Mouse (Mus musculus) thymus, postnatal 14 days (tissue): Measurements from ENCODE around the gene Pdia4.
"Not testable (repeated sequence)": the region's sequence is repeated elsewhere in the genome, so short reads cannot be mapped to it uniquely, and the experiment has no call there.

ENCODE experiments used
- DNase-seq: peaks from one replicate; pipeline ENCODE4 v3.0.0; 2021

The Pdia4 gene

DNA sequence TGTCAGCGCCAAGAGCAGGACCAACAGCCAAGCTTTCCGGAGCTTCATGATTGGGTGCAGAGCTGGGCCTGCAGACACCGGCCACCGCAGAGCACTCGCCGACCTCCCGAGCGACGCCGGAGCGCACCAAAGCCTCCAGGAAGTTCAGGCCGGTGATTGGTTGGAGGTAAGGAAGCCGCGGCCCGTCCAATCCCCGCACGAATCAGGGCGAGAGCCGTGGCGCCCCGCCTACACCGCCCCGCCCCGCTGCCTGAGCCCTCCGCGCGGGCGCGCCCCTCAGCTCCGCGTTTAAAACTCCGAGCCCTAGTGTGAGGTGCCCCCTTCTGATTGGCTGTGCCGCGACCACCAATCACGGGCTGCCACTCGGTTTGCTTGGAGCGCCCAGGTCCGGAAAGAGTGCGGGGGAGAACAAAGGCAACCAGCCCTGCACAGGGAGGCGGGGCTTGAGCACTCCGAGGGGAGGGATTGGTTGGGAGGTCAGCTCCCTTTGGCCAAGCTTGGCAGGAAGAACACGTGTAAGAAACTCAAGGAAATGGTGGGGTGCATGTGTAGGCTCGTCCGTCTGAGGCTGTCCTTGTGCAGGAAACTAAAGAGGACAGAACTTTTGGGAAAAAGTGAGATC, at the start of gene Pdia4:
Pdia4 (minus strand) TSS at position 174 of the 622 bp plus-strand sequence.
- DNase-seq: peak; percentile 99

DNA sequence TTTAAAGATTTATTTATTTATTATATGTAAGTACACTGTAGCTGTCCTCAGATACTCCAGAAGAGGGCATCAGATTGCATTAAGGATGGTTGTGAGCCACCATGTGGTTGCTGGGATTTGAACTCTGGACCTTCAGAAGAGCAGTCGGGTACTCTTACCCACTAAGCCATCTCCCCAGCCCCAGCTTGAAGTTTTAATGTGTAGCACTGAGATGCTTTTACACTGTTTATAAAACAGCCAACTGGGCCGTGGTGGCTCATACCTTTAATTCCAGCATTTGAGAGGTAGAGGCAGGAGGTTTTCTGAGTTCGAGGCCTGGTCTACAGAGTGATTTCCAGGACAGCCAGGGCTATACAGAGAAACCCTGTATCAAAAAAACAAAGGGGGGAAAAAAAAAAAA, 44.5 kb upstream of the Pdia4 start:
- DNase-seq: not testable (repeated sequence)

DNA sequence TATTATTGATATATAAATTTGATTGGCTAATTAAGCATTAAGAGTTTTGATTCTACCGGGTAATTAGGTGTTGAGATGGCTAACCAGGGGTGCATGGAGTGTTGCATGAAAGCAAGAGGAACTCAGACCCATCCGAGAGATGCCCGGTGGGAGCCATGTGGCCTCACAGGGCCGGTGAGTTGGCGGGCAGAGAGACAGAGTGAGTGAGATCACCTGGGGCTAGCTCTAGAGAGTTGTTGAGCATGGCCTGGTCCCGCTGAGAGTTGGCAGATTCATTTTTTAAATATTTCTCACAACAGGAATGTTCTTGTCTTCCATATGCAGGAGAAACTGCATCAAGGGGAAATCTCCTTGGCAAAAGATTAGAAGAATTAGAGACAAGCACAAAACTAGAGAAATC, 44.0 kb upstream of the Pdia4 start:
- DNase-seq: no peak

DNA sequence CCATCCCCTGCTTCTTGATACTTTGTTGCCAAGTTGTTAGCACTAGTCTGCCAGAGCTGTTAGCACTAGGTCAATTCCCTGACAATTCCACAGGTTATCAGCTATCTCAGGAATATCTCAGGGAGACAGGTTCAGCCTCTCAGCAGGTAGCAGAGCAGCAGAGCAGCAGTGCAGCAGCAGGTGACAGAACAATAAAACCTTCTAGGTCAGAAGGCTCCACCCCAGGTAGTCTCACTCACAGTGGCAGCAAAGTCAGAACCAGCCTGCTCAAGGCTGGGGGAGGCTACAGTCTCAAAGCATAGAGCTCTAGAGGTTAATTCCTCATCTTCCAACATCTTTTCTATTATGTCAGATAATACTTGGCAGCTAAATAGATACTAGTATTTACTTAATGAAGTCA, 32.5 kb upstream of the Pdia4 start:
- no peak for DNase-seq

- no peak for DNase-seq
Observed at GRCm38 (mm10) chr6:47842337-47842736, 29.1 kb upstream of the Pdia4 start.

GRCm38 (mm10) chr6:47841831-47842230, 28.6 kb upstream of the Pdia4 start:
- no peak for DNase-seq

- DNase-seq: no peak
Observed at GRCm38 (mm10) chr6:47841077-47841476, 27.8 kb upstream of the Pdia4 start.

- DNase-seq: no peak
Observed at GRCm38 (mm10) chr6:47837630-47838029, 24.4 kb upstream of the Pdia4 start.

DNA sequence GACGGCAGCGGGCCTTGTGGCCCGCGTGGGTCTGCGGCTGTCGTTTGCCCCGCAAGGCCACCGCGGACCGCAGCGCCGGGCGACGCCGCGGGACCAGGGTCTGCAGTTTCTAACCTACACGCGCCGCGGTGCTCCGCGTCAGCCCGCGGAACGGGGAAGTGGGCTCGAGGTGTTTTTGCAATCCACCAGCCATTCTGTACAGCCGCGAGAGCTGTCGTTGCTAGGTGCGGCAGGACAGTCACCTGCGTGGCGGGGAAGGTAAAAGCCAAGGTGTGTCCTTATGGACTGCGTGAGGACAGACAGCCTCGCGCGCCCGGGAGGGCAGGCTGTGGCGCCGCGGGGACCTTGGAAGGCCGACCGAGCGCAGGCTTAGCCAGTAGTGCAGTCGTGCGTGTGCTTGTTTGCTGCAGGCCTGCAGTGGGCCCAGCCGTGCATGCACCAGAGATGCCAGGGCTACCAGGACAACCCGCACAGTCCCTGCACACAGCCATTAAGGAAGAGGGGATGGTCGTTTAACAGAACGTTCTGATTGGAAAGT, 22.8 kb upstream of the Pdia4 start:
- DNase-seq: peak; percentile 58

DNA sequence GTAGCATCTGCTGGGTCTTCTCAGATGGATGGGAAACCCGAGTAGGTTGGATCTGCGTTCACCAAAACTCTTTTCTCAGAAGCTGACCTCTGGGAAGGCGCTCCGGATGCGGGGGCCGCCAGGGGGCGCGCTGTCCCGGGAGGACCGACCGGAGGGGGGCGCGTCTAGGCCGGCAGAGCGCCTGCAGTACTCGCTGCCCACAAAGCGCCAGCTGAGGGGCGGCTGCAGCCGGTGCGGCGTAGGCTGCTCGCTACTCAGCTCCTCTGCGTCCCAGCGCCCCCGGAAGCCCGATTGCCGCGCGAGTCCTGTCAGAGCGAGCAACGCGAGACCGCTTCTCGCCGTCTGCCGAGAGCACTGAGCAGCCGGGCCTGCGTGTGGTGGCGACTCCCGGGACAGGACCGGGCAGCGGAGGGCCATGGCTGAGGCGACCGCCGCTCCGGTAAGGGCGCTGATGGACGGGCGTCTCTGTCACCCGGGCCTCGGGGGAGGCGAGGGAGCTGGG, 22.3 kb upstream of the Pdia4 start, which contains the start of gene Zfp398:
Zfp398 (plus strand) TSS at position 180 of the 502 bp plus-strand sequence.
- peak; percentile 98 for DNase-seq

GRCm38 (mm10) chr6:47832220-47832619, 19.0 kb upstream of the Pdia4 start:
- DNase-seq: no peak

- peak; percentile 95 for DNase-seq
Observed at GRCm38 (mm10) chr6:47830104-47831078, 17.2 kb upstream of the Pdia4 start, which contains the start of gene Zfp786. Zfp786 (minus strand) TSS chr6:47830867.

DNA sequence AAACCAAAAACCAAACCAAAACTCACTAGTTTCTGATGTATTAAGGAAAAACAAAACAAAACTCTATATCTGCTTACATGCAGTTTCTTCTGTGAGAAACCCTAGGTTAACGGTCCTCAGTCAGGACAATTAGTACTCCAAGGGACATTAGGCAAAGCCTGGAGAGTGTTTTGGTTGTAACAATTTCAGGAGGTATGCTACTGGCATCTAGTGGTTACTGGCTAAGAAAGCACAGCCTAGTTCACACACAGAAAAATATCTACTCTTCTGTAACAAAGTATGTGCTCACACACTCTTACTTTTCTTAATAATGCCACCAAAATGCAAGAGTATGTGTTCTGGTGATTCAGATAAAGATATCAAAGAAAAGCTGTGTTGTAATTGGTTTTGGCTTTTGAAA, 15.7 kb upstream of the Pdia4 start:
- no peak for DNase-seq

DNA sequence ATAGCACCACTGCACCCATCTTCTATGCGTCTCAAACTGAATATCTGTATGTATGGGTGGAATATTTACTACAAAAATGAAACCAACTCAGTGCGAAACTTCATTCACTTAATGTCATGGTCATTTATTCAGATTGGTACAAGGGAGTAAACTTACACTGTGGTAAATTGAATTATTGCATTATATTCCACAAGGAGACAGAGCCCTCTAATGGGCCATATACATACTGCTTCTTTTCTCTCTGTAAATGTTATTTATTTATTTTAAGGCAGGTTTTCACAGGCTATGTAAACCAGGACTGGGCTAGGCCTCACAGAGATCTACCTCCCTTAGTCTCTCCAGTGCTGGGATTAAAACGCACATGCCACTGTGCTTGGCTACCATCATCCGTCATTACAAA, 14.2 kb upstream of the Pdia4 start:
- DNase-seq: no peak

DNA sequence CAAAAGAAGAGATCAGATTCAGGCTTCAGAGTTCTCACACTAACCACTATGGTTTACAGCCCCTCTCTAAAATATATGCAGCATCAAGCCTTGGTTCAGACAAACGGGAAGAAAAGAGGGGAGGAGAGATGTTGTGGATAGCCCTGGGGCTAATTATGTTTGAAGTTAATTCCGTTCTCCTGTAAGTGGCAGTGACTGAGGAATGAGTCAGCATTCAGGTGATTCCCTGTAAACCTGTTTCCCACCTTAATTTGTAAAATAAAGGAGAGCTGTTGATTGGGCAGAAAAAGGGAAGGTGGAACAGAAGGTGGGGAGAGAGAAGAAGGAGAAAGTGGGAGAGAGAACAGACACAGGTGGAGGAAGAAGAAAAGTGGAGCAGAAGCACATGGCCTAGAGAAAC, 11.0 kb upstream of the Pdia4 start:
- DNase-seq: no peak

DNA sequence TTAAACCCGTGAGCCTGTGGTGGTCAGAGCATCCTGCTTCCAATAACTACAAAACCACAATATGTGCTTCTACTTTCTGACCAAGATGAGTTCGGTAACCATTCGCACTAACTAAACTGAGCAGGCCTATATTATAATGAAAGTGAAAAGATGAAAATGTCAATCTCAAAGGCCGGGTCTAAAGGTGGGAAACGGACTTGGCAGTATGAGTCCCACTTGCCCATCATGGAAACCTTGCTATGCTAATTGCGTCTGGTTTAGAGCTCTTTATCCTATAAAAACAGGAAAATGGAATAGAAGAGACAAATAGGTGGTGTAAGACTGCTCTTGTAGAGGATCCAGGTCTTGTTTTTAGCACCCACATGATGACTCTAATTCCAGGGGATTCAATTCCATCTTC, 8.5 kb upstream of the Pdia4 start:
- DNase-seq: no peak

GRCm38 (mm10) chr6:47821236-47821635, 8.0 kb upstream of the Pdia4 start:
- DNase-seq: no peak

GRCm38 (mm10) chr6:47819626-47820325, 6.5 kb upstream of the Pdia4 start:
- DNase-seq: no peak

GRCm38 (mm10) chr6:47818721-47819120, 5.5 kb upstream of the Pdia4 start:
- DNase-seq: no peak

DNA sequence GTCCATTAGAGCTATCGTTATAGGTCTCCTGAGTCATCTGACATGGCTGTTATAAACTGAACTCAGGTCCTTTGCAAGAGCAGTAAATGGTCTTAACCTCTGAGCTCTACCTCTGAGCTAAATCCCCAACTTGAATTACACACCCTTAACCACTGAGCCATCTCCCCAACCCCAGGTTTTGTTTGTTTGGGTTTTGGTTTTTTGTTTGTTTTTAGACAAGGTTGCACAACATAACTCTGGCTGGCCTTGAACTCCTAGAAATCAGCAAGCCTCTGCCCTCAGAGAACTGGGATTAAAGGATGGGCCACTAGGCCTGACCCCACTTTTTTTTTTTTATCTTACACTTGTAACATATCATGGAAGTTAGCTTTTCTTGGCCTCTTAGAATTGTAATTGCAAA, 2.9 kb upstream of the Pdia4 start:
- no peak for DNase-seq

DNA sequence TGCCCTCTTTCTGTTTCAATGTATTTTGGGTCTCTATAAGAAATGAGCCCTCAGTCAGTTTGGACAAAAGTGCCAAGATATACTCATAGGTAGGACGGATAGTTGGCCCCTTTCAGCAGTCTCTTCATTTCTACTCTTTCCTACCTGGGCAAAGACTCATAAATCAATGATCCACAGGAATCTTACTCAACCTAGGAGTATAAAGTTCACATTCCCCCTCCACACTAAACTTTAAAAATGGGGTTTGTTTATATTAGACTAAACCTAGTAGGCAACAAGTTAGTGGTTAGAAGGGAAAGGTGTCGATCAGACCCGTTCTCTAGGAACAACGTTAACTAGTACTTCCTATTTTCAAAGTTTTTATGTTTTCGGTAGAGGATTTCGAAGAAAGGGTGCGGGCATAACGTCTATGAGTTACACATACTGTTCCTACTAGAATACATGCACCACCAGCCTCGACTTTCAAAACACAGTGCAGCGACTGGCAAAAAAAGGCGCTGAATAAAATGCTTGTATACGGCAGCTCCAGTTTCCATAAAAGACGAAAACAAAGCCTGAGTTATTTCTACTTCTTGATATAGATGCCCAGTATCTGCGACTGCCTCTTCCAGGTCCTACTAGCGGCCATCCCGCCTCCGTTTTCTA, 837 bp downstream of the Pdia4 start:
- DNase-seq: no peak

- no peak for DNase-seq
Observed at GRCm38 (mm10) chr6:47811324-47811723, 1.9 kb downstream of the Pdia4 start.
